Mouse (Mus musculus): ENCODE results near the gene Dlgap4. TPM values are rescaled to one million over a fixed set of nuclear protein-coding genes. Genes with fewer than 3 reads are reported as not detected.
"Not testable (repeated sequence)": the region's sequence is repeated elsewhere in the genome, so short reads cannot be mapped to it uniquely, and the experiment has no call there.

Dlgap4 gene
- total RNA-seq, 2 experiments from 2014 or later, result 240 to 258 TPM

DNA sequence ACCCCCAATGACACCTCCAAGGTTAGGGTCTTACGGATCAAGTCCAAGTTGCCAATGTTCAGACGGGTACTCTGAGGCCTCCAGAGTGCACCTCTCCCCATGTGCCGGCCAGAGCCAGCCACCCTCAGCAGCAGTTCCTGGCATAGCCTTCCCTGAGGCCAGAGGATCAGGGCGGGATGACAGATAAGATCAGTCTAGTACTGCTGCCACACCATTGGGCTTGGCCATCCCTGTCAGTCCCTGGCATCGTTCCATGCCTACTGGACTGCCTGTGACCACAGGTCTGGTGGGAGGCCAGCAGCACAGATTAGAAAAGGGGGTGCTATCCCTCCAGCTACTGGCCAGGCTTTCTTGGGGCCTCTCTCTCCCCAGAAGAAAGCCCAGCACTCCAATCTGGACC, 165.5 kb downstream of the Dlgap4 start:
- intact Hi-C loops (cut with DNase I), result no loop called here
- DNase-seq (ENCODE audit: extremely low spot score in 1 of 2, low spot score in 2 of 2), result no peak

DNA sequence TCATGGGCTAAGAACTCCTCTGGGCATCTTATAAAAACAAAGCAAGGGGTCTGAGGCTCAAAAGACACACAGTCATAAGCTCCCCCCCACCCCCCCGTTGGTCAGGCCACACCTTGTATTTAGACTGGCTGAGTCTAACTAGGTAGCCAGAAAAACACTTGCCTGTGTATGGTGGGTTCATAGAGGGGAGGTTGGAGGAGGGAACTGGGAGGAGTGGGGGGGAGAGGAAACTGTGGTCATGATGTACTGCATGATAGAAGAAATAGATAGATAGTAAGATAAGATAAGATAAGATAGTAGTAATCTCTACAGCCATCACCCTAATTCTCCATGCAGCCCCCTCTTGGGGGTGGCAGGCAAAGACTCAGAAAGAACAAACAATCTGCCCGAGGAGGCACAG, 166.0 kb downstream of the Dlgap4 start:
- intact Hi-C loops (cut with DNase I), result no loop called here
- DNase-seq (ENCODE audit: extremely low spot score in 1 of 2, low spot score in 2 of 2), result no peak

DNA sequence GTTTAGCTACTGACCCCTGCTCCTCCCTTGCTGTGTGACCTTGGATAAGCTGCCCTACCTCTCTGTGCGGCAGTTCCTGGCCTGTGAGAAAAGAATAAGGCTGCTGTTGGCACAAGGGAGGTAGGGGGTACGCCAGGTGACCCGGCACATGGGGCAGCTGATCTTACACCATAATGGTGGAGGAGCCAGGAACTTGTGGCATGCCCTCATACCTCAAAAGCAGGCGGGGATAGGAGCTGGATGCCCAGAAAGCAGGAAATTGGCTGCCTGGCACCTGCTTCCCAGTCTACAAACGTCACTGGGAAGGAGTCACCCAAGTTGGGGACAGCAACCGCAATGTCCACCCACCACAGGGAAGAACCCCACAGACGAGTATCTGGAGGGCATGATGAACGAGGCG, 166.6 kb downstream of the Dlgap4 start:
- intact Hi-C loops (cut with DNase I), result no loop called here
- DNase-seq (ENCODE audit: extremely low spot score in 1 of 2, low spot score in 2 of 2), result no peak

DNA sequence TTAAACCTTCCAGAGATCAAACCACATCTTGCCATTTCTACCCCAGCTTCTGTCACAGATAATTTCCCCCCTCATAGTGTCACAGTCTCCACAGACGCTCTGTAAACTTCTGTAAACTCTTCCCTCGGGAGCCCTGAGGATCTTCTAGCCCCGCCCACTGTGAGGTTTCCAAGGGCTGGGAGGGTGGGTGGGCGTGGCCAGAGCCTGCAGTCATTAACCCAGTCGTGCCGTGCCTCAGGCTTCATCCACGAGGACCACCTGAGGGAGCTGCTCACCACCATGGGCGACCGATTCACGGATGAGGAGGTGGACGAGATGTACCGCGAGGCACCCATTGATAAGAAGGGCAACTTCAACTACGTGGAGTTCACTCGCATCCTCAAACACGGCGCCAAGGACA, 167.2 kb downstream of the Dlgap4 start:
- intact Hi-C loops (cut with DNase I), result no loop called here
- no peak for DNase-seq (ENCODE audit: extremely low spot score in 1 of 2, low spot score in 2 of 2)

DNA sequence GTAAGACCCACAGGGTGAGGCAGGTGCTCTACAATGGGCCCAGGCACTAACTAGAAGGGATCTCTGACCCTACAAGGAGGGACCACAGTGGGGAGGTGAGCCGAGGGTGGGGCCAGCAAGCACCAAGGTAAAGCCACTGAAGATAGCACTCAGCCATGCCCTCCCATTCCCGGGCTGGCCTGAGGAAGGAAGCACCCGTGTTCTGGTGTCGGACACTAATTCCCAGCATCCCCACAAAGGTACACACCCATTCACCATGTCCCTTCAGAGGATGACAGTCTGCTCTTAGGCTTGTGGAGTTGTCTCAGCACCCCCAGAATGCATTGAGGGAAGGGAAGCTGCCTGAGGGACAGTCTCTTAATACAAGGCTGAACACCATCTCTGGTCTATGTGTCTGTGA, 167.8 kb downstream of the Dlgap4 start:
- DNase-seq (ENCODE audit: extremely low spot score in 1 of 2, low spot score in 2 of 2), result no peak
- intact Hi-C loops (cut with DNase I), result no loop called here

DNA sequence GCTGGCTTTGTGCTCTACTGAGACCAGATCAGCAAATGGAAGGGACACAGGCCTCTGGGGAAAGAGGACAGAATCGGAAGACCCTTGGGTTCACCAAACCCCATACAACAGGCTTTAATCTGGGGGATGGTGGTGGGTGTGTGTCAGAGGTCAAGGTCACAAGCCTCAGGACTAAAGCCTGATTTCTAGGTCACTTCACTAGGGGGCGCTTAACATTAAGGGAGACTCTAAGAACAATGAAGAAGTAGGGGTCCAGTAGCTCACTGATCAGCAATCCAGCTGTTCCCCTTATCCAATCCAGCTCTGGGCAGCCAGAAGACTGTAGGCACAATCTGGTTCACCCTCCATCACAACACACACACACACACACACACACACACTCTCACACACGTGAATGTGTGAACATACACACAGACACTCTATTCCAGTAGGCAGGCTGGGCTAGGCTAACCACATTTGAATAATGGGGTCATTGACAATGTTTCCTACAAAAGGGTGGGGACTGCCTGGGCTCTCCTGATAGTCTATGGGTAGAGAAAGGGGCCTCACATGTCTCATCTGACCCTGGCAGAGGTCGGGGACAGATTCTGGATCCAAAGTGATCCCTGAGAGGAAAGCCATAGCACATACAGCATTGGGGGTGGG, 168.5 kb downstream of the Dlgap4 start:
- DNase-seq (ENCODE audit: extremely low spot score in 1 of 2, low spot score in 2 of 2), result no peak
- intact Hi-C loops (cut with DNase I), result no loop called here

DNA sequence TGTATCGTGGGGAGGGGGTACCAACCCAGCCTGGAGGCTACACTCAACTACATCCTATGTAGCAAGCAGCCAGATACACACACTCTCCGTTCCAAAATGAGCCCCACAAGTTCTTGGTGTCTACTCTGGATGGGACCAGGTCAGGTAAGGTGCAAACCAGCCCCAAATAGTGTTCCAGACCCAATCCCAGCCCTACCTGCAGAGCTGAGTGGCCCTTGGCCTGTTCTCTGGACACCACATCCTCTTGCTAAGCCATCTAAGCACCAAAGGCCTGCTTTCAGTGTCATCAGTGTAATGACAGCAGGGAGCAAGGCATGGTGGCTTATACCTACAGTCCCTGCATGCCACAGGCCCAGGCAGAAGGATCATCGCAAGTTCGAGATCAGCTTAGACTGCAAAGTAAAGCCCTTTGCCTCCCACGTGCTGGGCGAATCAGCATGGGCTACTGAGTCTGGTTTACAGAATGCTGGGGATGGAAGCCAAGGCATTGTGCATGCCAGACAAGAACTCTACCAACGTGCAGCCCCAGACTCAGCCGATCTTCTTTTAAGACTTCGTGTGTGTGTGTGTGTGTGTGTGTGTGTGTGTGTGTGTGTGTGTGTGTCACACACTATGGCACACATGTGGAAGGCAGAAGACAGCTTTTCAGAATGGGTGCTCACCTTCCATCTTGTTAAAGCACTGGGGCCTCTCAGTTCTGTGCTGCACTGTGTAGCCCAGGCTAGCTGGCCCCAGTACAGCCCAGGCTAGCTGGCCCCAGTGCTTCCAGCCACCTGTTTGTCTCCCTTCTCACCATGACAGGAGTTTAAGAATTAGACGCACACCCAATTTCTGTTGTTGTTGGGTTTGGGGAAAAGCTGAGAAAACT, 169.2 kb downstream of the Dlgap4 start:
- intact Hi-C loops (cut with DNase I), result no loop called here

DNA sequence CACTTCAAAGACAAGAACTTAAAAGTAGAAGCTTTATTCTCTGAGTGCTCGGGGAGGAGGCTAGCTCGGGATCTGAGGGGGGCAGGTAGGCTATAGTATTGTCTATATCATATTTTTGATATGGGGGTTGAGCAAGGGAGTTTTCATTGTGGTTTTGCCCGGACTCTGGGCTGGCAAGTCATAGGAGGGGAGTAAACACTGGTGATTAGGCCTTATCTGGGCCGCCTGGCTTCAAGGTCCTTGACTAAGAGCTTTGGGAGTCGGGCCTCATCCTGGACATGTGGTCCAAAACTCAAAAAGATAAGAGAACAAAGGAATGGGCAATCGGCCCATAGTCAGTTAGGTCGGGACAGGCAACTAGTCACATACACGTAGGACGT, 169.8 kb downstream of the Dlgap4 start:
- intact Hi-C loops (cut with DNase I), result no loop called here
- no peak for DNase-seq (ENCODE audit: extremely low spot score in 1 of 2, low spot score in 2 of 2)

More for the DNA sequence above, 169.2 kb downstream of the Dlgap4 start:
- DNase-seq (ENCODE audit: extremely low spot score in 1 of 2, low spot score in 2 of 2), result no peak

DNA sequence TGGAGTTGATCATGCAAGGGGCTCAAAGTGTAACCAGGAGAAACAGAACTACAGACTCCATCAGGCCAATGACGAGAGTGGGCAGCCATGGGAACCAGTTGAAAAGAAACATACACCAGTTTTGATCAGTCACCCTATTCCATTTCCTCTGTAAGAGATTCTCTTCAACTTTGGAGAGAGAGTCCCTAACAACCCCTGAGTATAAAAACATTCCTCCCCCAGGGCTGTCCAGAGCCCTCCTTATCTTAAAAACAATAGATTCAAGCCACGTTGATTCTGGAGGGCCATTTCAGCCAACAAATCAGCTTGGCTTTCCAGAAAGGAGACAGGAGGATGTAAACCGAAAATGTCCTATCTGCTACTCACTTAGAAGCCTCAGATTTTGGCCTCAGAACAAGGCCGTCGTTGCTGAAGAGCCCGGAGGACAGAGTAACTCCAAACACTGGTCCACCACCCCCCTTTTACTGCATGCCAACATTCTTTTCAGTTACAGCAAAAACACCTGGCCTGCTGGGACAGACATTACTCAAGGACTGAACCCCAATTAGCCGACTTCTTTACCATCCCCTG, 170.6 kb downstream of the Dlgap4 start:
- no peak for DNase-seq (ENCODE audit: extremely low spot score in 1 of 2, low spot score in 2 of 2)
- intact Hi-C loops (cut with DNase I), result no loop called here

DNA sequence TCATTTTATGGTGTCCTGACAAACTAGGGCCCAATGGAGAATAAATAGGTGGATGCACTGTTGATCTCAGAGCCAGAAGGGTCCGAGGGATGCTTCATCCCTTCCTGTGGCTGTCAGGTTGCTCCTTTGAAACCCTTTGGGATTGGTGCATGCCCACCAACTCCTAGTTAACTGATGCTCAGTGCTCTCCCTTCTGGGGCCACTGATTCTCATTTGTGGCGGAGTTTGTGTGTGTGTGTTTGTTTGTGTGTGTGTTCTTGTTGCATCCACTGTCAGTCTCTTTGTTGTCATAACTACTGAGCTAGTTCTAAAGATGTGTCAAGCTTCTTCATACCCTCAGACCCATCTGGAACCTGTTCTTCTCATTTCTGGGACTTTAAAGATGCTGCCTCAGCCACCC, 171.4 kb downstream of the Dlgap4 start:
- no peak for DNase-seq (ENCODE audit: extremely low spot score in 1 of 2, low spot score in 2 of 2)
- intact Hi-C loops (cut with DNase I), result no loop called here

DNA sequence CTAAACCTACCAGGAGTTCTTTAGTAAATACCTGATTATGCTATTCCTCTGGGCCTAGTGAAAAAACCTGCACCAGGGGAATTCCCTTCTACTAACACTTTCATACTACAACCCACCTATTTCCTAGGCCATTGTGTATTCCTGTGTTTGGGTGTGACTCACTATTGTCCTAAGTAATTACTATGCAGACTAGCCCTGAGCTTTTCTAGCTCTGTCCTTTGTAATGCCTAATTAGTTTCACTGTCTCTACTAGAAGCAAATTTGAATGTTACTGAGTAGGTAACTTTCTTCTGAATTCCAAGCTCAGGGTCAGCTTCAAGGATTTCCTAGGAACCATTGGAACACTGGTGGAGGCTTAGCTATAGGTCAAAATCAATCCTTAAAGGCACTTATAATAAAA, 172.9 kb downstream of the Dlgap4 start:
- DNase-seq (ENCODE audit: extremely low spot score in 1 of 2, low spot score in 2 of 2); intact Hi-C loops (cut with DNase I): not testable (repeated sequence)

DNA sequence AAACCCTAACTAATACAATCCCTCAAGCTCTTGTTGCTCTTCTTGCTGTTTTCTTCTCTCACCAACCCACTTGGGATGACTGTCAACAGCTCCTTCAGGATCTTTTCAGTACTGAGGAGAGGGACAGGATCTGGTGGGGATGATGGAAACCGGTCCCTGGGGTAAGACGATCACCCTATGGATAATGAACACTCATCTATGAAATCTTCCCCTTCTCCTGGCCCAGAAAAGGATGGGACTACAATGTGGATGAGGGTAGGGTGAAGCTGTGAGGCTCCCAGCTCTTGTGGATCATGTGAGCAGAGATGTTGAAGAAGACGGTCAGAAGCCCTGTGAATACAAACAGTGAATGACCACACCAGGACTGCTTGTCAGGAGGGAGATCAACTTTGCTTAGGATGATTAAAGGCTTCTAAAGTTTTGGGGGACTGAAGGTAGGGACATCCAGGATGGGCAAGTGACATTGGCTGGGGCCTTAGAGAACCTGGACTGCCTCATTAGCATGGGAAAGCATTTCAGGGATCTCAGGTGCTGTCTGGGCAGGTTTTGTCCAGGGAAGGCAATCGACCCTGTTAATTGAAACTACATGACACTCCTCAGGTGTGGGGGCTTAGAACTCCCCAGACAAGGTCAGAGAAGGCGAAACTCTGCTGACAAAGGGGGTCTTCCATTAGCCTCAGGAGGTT, 173.7 kb downstream of the Dlgap4 start:
- no peak for DNase-seq (ENCODE audit: extremely low spot score in 1 of 2, low spot score in 2 of 2)
- intact Hi-C loops (cut with DNase I), result no loop called here

DNA sequence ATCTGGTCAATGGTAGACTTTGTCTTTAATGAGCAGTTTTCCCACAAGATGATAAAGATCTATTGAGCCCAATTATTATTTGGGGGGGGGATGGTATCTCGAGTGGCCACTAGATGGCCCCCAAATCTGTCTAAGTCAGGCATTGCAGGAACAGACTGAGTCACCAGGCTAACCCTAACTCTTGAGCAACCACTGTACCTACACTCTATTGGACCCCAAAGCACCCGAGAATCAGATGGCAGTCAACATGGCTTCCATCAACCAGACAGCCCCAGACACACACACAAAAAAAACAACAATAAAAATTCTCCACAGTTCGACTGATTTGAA, 174.2 kb downstream of the Dlgap4 start:
- intact Hi-C loops (cut with DNase I), result no loop called here
- DNase-seq (ENCODE audit: extremely low spot score in 1 of 2, low spot score in 2 of 2), result no peak

DNA sequence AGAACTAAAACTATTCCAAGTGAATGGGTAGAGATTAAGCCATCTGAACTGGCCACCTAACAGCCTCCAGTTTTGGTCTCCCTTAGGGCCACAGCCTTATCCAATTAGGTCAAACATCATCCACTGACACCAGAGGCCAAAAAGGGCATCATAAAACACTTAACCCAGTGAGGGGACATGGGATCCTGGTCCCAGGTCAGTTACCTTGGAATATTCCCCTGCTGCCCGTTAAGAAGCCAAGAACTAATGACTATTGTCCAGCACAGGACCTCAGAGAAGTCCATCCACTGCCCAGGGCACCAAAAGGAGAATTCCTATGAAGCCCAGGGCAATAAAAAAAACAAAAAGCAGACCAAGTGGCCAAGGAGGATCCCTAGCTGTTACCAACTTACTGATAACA, 175.3 kb downstream of the Dlgap4 start:
- intact Hi-C loops (cut with DNase I), result no loop called here
- DNase-seq (ENCODE audit: extremely low spot score in 1 of 2, low spot score in 2 of 2), result no peak

DNA sequence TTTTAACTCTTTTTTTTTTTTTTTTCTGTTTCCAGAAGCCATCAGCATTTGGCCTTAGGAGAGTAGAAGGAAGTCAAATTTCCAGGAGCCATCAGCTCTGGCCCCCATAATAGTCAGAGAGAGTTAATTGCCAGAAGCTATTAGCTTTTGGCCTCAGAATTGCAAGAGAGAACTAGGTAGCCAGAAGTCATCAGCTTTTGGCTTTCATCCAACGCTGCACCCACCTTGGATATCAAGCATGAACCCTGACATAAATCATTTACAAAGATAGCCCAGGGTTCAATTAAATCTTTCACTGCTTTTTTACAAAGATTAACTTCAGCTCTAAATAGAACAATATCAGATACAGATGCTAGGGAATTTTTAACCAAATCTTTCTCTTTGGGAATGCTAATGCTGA, 185.0 kb downstream of the Dlgap4 start:
- no peak for DNase-seq (ENCODE audit: extremely low spot score in 1 of 2, low spot score in 2 of 2)
- intact Hi-C loops (cut with DNase I), result no loop called here

DNA sequence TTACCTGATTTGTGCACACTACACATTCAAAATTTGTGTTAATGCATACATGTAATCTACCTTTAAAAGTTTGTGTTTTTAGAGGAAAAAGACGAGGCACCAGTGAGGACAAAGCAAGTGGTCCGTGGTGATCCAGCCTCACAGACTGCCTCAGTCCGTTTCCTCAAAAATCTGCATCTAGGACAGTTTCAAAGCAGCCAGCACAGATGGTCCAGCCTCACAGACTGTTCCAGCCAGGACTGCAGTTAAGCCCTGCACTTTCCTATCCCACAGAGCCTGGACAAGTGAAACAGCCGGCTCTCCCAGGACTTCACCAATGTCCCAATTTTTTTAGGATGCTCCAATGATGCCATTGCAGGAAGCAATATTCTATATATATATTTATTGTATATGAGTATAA, 187.5 kb downstream of the Dlgap4 start:
- intact Hi-C loops (cut with DNase I), result no loop called here
- no peak for DNase-seq (ENCODE audit: extremely low spot score in 1 of 2, low spot score in 2 of 2)

DNA sequence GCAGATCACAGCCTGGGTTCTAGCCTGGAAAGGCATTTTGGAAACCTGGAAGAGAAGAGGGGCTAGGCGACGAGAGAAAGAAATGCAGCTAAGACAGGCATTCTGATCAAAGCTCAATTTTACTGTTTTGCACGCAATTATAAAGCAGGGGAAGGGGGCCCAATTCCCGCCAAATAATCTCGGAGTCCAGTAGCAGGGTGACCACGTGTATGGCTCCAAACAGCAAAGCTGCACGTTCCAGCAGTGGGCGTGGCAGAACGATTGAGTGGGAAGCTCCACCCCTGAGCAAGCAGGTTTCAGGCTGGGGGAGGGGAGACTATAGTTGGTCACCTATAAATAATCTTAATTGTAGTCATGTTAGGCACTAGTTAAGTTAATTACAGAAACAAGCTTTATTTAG, 188.6 kb downstream of the Dlgap4 start:
- intact Hi-C loops (cut with DNase I); DNase-seq (ENCODE audit: extremely low spot score in 1 of 2, low spot score in 2 of 2): not testable (repeated sequence)

DNA sequence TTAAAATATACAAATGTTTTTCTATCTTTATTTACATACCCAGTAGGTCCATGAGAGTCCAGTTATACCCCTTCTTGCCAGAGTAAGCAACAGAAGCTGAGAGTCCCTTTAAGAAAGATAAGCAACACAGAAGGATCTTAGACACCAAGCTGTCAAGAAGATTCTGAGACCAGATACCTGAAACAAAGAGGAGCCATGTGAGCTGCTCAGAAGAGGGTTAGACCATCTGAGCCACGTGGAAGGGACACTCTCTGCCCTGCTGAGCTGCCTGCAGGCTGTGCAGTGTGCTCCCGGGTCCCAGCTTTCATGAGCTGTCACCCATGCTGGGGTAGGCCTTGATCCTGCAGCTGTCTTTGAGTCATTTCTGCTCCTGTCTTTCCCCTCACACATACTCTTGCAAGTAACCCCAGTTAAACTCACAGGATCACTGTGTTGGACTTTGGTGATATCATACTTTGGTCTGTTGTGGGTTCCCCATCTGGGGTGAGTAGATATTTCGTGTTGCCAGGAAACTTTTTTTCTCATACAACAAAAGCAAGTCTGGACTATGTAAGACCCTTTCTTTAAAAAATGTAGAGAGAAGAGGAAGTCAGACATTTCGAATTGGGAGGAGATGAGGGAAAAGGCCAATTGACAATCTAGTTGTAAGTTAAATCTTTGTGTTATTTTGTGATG, 190.3 kb downstream of the Dlgap4 start:
- intact Hi-C loops (cut with DNase I), result no loop called here

DNA sequence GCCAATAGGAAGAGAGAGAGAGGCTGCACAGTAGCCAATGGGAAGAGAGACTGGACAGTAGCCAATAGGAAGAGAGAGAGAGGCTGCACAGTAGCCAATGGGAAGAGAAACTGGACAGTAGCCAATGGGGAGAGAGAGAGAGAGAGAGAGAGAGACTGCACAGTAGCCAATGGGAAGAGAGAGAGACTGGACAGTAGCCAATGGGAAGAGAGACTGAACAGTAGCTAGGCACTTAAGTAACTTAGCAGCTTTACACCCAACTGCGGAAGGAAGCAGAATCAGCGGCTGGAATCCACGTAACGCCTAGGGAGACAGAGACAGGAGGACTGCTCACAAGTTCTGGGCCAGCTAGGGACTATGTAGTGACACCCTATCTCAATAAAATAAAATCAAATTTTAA, 191.1 kb downstream of the Dlgap4 start:
- DNase-seq (ENCODE audit: extremely low spot score in 1 of 2, low spot score in 2 of 2), result no peak
- intact Hi-C loops (cut with DNase I), result no loop called here

More for the DNA sequence above, 190.3 kb downstream of the Dlgap4 start:
- DNase-seq (ENCODE audit: extremely low spot score in 1 of 2, low spot score in 2 of 2), result no peak

Data from left cerebral cortex, postnatal 10 days (tissue).